Mouse (Mus musculus): Measurements from ENCODE around the gene Ell.

DNA sequence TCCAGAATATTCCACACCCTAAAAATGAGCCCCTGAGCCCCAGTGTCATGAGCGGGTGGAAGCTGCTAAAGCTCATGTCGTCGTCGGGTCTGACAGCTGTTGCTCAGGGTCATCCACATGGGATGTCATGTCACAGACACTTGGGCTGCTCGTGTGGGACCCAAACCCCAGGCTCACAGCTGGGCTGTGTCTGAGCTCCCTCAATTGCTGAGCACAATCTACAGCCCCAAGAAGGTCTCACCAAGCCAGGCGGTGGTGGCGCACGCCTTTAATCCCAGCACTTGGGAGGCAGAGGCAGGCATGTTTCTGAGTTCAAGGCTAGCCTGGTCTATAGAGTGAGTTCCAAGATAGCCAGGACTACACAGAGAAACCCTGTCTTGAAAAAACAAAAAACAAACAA is 76.0 kb downstream of the Ell start:
- TF ChIP-seq CTCF (IDR thresholded peaks at IDR 0.05; ENCODE audit: insufficient read depth, low read length), result no peak
- TF ChIP-seq POLR2A (IDR thresholded peaks at IDR 0.05; ENCODE audit: borderline replicate concordance, extremely low read depth, low read depth, low read length), result no peak
